Mouse (Mus musculus) embryonic fibroblast, embryonic 13.5 days (primary cell): ENCODE measurements around the gene Gm20696. TPM values are rescaled to one million over a fixed set of nuclear protein-coding genes. Genes with fewer than 3 reads are reported as not detected.

ENCODE experiments used
- H3K27ac ChIP-seq: 2 replicates; pipeline ENCODE4 v1.5.1; 2012; ENCODE audit warnings: low read length, control low read depth, inconsistent platforms; ENCODE audit not compliant: insufficient read depth
- H3K4me1 ChIP-seq: 2 replicates; pipeline ENCODE4 v1.6.1; 2011; ENCODE audit warnings: low read length; ENCODE audit not compliant: control insufficient read depth, insufficient read depth
- H3K4me3 ChIP-seq: 2 replicates; pipeline ENCODE4 v1.5.1; 2011; ENCODE audit warnings: mild to moderate bottlenecking, control low read depth, low read length; ENCODE audit not compliant: insufficient read depth
- CTCF ChIP-seq: IDR thresholded peaks from 2 replicates; pipeline ENCODE4 v1.5.1; 2011; ENCODE audit warnings: mild to moderate bottlenecking, control low read depth, low read length, moderate library complexity, borderline replicate concordance; ENCODE audit not compliant: insufficient read depth
- POLR2A ChIP-seq: IDR thresholded peaks from 2 replicates; pipeline ENCODE4 v1.6.1; 2011; ENCODE audit warnings: low read depth, mild to moderate bottlenecking, control low read depth, low read length, moderate library complexity
- polyA plus RNA-seq: library from polyadenylated mRNA; stranded (reverse); fragments of >200 nt; gene quantifications from 2 replicates; pipeline ENCODE4 v1.2.4, GENCODE M21; 2011; ENCODE audit warnings: low read depth; ENCODE audit not compliant: missing spikeins, insufficient read length

Gm20696 gene
- polyA plus RNA-seq, 1 experiment: 5.2 TPM

- H3K27ac ChIP-seq: peak overlapping the region; percentile 57
These were observed 391.0 kb downstream of the Gm20696 start for GRCm38 (mm10) chr6:99275381-99276296.

DNA sequence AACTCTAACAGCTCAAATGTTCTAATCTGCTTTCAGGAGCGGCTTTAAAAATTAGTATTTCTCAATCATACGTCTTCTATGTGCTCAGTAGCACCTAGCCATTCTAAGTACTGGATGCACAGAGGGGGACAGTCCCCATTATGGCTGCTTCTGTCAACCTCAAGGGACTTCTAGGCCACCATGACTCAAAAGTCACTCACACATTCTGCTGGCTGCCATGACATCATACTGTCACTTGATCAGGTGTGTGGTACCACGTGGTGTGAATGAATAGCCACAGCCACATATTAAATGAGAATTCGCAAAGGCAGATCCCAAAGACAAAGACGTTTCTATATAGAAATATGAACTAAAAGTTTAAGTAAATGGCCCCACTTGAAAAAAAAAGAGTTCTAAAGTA, 391.9 kb downstream of the Gm20696 start:
- Histone ChIP-seq H3K4me1 (peaks cover 12% of the 10 kb centered on the region; the same call in 1 of the 2 replicates), H3K27ac (no peak overlapping the region), H3K4me3 (no peak overlapping the region)
- TF ChIP-seq POLR2A (no peak), CTCF (no peak)

More at GRCm38 (mm10) chr6:99275381-99276296, 391.0 kb downstream of the Gm20696 start:
- no peak overlapping the region for H3K4me3 ChIP-seq
- peaks cover 12% of the 10 kb centered on the region; the same call in 1 of the 2 replicates for H3K4me1 ChIP-seq
- TF ChIP-seq CTCF (no peak), POLR2A (no peak)

DNA sequence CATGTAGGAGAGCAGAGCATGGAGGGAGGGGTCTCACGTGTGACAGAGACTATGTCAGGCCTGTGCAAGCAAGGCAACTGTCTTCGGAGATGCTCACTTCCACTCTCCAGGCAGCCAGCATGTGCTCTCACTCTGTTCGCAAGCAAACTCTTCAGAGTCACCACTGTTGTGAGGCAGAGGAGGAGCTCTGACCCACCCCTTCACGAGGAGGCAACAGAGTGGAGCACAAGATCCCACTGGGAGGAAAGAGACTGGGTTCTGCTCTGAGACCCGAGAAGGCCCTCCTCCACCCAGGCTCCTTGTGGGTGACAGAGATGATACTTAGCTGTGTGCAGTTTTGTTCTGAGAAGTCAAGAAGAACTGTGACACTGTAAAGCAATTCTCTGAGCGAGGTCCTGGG, 392.4 kb downstream of the Gm20696 start:
- TF ChIP-seq POLR2A (no peak), CTCF (no peak)
- peaks cover 12% of the 10 kb centered on the region; the same call in 1 of the 2 replicates for H3K4me1 ChIP-seq
- H3K4me3 ChIP-seq: no peak overlapping the region
- no peak overlapping the region for H3K27ac ChIP-seq

- Histone ChIP-seq H3K4me1 (peaks cover 12% of the 10 kb centered on the region; the same call in 1 of the 2 replicates), H3K27ac (no peak overlapping the region), H3K4me3 (no peak overlapping the region)
- no peak for TF ChIP-seq CTCF
- no peak for TF ChIP-seq POLR2A
These were observed 393.4 kb downstream of the Gm20696 start for GRCm38 (mm10) chr6:99273177-99273576.

DNA sequence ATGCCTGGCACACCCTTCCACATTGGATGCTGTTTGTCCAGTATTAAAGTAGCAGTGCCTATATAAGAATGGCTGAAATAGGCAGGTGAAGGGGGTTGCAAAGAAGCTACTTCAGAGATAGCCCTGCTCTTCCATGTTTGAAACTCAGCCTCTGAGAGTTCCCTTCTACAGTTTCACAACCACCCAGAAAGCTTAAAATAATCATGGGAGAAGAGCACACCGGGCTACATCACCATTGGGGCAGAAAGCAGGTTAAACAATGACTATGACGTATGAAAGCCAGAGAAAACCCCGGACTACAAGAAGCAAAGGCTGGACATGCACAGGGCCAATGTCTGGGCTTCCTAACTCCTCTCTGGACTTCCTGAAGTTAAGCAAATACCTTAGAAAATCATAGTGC, 394.4 kb downstream of the Gm20696 start:
- H3K4me3 ChIP-seq: no peak overlapping the region
- TF ChIP-seq CTCF: no peak
- no peak for TF ChIP-seq POLR2A
- peaks cover 12% of the 10 kb centered on the region; the same call in 1 of the 2 replicates for H3K4me1 ChIP-seq
- no peak overlapping the region for H3K27ac ChIP-seq

DNA sequence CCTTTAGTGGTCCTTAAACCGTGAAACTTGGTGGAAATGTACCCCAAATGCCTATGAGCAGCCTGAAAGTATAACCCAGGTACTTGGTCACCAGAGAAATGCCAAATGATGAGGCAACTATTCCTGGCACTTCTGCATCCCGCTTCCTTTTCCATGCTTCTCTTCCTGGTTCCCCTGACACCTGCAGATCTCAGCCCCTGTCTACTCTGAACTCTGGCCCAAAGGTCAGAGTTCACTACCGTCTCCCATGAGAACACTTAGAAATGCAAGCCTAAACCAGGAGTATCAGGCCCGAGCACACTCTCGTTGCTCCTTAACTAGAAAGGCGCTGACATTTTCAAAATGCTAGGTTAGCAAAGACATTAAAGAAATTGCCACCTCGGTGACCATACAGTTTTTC, 394.9 kb downstream of the Gm20696 start:
- Histone ChIP-seq H3K27ac (no peak overlapping the region), H3K4me3 (no peak overlapping the region), H3K4me1 (peaks cover 11% of the 10 kb centered on the region; the same call in 1 of the 2 replicates)
- TF ChIP-seq POLR2A: no peak
- no peak for TF ChIP-seq CTCF

GRCm38 (mm10) chr6:99269921-99270320, 396.7 kb downstream of the Gm20696 start:
- TF ChIP-seq CTCF (no peak), POLR2A (no peak)
- Histone ChIP-seq H3K4me1 (peaks cover 12% of the 10 kb centered on the region), H3K27ac (no peak overlapping the region), H3K4me3 (no peak overlapping the region)

- no peak overlapping the region for H3K27ac ChIP-seq
- H3K4me3 ChIP-seq: no peak overlapping the region
- peaks cover 16% of the 10 kb centered on the region for H3K4me1 ChIP-seq
- TF ChIP-seq POLR2A (no peak), CTCF (no peak)
These were observed 398.2 kb downstream of the Gm20696 start for GRCm38 (mm10) chr6:99268171-99269061.

DNA sequence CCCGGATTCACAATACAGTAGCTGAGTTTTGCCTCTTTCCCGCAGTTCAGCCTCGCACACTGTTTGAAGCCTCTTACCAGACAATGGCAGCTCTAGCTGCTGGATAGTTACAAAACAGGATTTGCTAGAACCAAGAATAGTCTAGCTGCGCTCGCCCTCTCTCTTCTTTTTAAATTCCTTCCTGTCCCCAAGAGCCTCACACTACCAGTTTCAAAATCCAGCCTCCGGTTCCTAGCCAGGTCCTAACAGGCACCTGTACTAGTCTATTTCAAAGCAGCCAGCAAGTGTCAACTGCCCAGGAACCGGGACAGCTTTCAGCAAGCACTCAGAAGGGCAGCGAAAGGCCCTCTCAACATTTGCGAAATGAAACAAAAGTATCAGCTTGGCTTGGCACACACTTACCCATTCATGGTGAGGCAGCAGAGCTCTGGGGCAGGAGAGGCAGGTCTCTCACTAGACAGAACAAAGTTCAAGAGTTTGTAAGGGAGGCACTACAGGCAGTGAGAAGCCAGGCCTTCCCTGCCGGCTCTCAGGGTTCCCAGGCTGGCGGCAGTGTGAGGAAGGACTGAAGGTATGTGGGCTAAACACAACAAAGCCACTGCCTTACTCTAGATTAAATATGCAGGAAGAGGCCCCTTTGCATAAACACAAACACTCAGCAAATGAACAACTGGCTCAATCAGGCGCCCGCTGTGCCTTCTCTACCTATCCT, 400.5 kb downstream of the Gm20696 start:
- TF ChIP-seq POLR2A (no peak), CTCF (no peak)
- H3K27ac ChIP-seq: no peak overlapping the region; the same call in 1 of the 2 replicates
- peaks cover 19% of the 10 kb centered on the region for H3K4me1 ChIP-seq
- H3K4me3 ChIP-seq: no peak overlapping the region
